Mouse (Mus musculus): ENCODE data around the gene Inca1.

DNA sequence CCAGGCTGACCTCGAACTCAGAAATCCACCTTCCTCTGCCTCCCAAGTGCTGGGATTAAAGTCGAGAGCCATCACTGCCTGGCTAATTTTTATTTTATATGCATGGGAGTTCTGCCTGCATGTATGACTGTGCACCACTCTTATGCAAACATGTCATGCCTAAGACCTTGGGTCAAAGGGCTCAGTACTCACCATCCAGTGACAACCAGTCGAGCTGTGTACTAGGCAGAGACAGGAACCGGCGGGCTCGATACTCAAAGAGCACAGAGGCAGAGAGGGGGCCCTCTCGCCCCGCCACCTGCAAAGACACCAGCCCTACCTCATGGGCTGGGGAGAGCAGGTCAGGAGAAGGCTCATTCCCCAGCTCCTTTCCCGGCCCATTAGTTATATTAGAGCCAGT is 21.9 kb downstream of the Inca1 start:
- TF ChIP-seq GATA1 (IDR thresholded peaks at IDR 0.05; ENCODE audit: borderline replicate concordance, low read length), result no peak
- no peak for TF ChIP-seq FLI1 (IDR thresholded peaks at IDR 0.05; ENCODE audit: low read length)

Data from megakaryocyte, embryonic 14.5 days (primary cell).